Mouse (Mus musculus) CH12.LX (cell line): ENCODE measurements at regions not wholly inside any gene's neighbourhood (a gene's known extent, or its start where the extent isn't known, plus 50 kb on each side); places are given as distances from the start of the nearest gene placed in this dataset.

Source experiments
- CTCF ChIP-seq, 2 experiments: IDR thresholded peaks in 1 of 2; conservative IDR thresholded peaks in 1 of 2; 2 replicates each; pipeline ENCODE4 v1.5.1; 2011 to 2012; ENCODE audit warnings: low read depth in 2 of 2, low read length in 2 of 2, improper control_type of control experiment in 1 of 2, inconsistent platforms in 1 of 2, mild to moderate bottlenecking in 1 of 2, moderate library complexity in 1 of 2
- EP300 ChIP-seq: IDR thresholded peaks from 2 replicates; pipeline ENCODE4 v1.6.1; 2011; ENCODE audit warnings: low read length, improper control_type of control experiment
- IRF4 ChIP-seq: IDR thresholded peaks from 2 replicates; pipeline ENCODE4 v1.6.1; 2014; ENCODE audit warnings: low read depth, mild to moderate bottlenecking, inconsistent platforms, low read length, improper control_type of control experiment
- MAFK ChIP-seq: IDR thresholded peaks from 2 replicates; pipeline ENCODE4 v1.6.1; 2011; ENCODE audit warnings: low read length, improper control_type of control experiment; ENCODE audit not compliant: insufficient replicate concordance
- MEF2A ChIP-seq: IDR thresholded peaks from 2 replicates; pipeline ENCODE4 v1.6.1; 2014; ENCODE audit warnings: low read depth, mild to moderate bottlenecking, inconsistent platforms, low read length, improper control_type of control experiment, borderline replicate concordance
- NELFE ChIP-seq: IDR thresholded peaks from 2 replicates; pipeline ENCODE4 v1.6.1; 2011; ENCODE audit warnings: low read depth, low read length, improper control_type of control experiment
- POLR2A ChIP-seq: IDR thresholded peaks from 2 replicates; pipeline ENCODE4 v1.6.1; 2011; ENCODE audit warnings: low read depth, mild to moderate bottlenecking, improper control_type of control experiment, low read length
- SMC3 ChIP-seq: IDR thresholded peaks from 2 replicates; pipeline ENCODE4 v1.6.1; 2011; ENCODE audit warnings: low read depth, low read length, improper control_type of control experiment
- ZNF384 ChIP-seq: IDR thresholded peaks from 2 replicates; pipeline ENCODE4 v1.6.1; 2012; ENCODE audit warnings: low read depth, low read length, improper control_type of control experiment, inconsistent platforms

DNA sequence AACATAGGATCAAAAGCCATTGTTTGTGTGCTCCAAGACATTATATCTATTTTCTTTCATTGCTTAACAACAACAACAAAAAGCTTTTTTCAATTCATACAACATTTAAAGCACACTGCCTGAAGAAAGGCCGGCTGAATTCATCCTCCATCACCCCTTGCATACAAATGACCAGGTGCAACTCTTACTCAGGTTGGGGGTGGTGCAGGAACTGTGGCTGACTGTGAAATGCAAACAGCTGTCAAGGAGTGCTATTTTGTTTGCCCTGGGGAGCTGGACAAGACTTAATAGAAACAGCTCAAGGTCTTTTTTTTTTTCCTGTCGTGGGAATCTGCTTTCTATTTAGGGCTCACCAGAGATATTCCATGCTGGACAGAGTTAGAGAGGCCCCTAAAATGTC, 406.6 kb upstream of the Cldn34d start:
- no peak for TF ChIP-seq IRF4
- TF ChIP-seq POLR2A = no peak
- no peak for TF ChIP-seq EP300
- TF ChIP-seq MAFK = no peak
- TF ChIP-seq NELFE = no peak
- TF ChIP-seq ZNF384 = no peak
- no peak for TF ChIP-seq MEF2A
- TF ChIP-seq CTCF (conservative IDR thresholded peaks at IDR 0.05 in 1 of 2, IDR thresholded peaks at IDR 0.05 in 1 of 2; ENCODE audit: low read depth in 2 of 2, low read length in 2 of 2) = no peak
- TF ChIP-seq SMC3 = no peak
